Mouse (Mus musculus) MEL (cell line): ENCODE measurements around the gene Itpr1.

Experiments
- CTCF ChIP-seq, 3 experiments: IDR thresholded peaks in 2 of 3; conservative IDR thresholded peaks in 1 of 3; 2 replicates each; pipeline ENCODE4 v1.5.1; 2011 to 2012; ENCODE audit warnings: low read length in 3 of 3, low read depth in 2 of 3, mild to moderate bottlenecking in 2 of 3, improper control_type of control experiment in 1 of 3, inconsistent platforms in 1 of 3, mixed read lengths in 1 of 3, moderate library complexity in 1 of 3; ENCODE audit not compliant: control insufficient read depth in 1 of 3, insufficient read depth in 1 of 3, poor library complexity in 1 of 3, severe bottlenecking in 1 of 3
- EP300 ChIP-seq, 2 experiments: IDR thresholded peaks; 2 replicates each; pipeline ENCODE4 v1.6.1; 2011; ENCODE audit warnings: improper control_type of control experiment in 2 of 2, low read length in 2 of 2, low read depth in 1 of 2, mild to moderate bottlenecking in 1 of 2
- GATA1 ChIP-seq: IDR thresholded peaks from 2 replicates; pipeline ENCODE4 v1.6.1; 2011; ENCODE audit warnings: low read depth, low read length, improper control_type of control experiment
- NRF1 ChIP-seq: IDR thresholded peaks from 2 replicates; pipeline ENCODE4 v1.6.1; 2014; ENCODE audit warnings: low read depth, mild to moderate bottlenecking, inconsistent platforms, low read length, improper control_type of control experiment, moderate library complexity; ENCODE audit not compliant: poor library complexity, insufficient read depth, severe bottlenecking
- POLR2A ChIP-seq, 2 experiments: IDR thresholded peaks; 2 replicates each; pipeline ENCODE4 v1.6.1; 2011 to 2012; ENCODE audit warnings: low read length in 2 of 2, mild to moderate bottlenecking in 2 of 2, control low read depth in 1 of 2, improper control_type of control experiment in 1 of 2, low read depth in 1 of 2, moderate library complexity in 1 of 2; ENCODE audit not compliant: control insufficient read depth in 1 of 2, insufficient read depth in 1 of 2, poor library complexity in 1 of 2
- POLR2AphosphoS2 ChIP-seq: IDR thresholded peaks from 2 replicates; pipeline ENCODE4 v1.6.1; 2011; ENCODE audit warnings: low read length, improper control_type of control experiment
- SIN3A ChIP-seq: IDR thresholded peaks from 2 replicates; pipeline ENCODE4 v1.6.1; 2012; ENCODE audit warnings: low read length, improper control_type of control experiment, inconsistent platforms
- SMC3 ChIP-seq: IDR thresholded peaks from 2 replicates; pipeline ENCODE4 v1.6.1; 2011; ENCODE audit warnings: low read depth, low read length, improper control_type of control experiment
- UBTF ChIP-seq: IDR thresholded peaks from 2 replicates; pipeline ENCODE4 v1.6.1; 2012; ENCODE audit warnings: low read depth, mild to moderate bottlenecking, inconsistent platforms, low read length, improper control_type of control experiment, moderate library complexity, borderline replicate concordance; ENCODE audit not compliant: insufficient read depth
- USF1 ChIP-seq: IDR thresholded peaks from 2 replicates; pipeline ENCODE4 v1.6.1; 2014; ENCODE audit warnings: low read depth, mild to moderate bottlenecking, inconsistent platforms, low read length, improper control_type of control experiment, moderate library complexity
- ZKSCAN1 ChIP-seq: IDR thresholded peaks from 2 replicates; pipeline ENCODE4 v1.6.1; 2012; ENCODE audit warnings: low read depth, mild to moderate bottlenecking, inconsistent platforms, low read length, improper control_type of control experiment, moderate library complexity

- TF ChIP-seq SMC3 (no peak), POLR2AphosphoS2 (no peak), GATA1 (no peak), ZKSCAN1 (no peak), UBTF (no peak), SIN3A (no peak; the same call in none of the 2 replicates), POLR2A (IDR thresholded peaks at IDR 0.05; ENCODE audit: control insufficient read depth in 1 of 2, insufficient read depth in 1 of 2, low read depth in 1 of 2, low read length in 2 of 2, poor library complexity in 1 of 2) (0 out of 4 replicates have a peak, but pooled peaks of 1 of the 2 experiments have one; percentile 19), CTCF (IDR thresholded peaks at IDR 0.05 in 2 of 3, conservative IDR thresholded peaks at IDR 0.05 in 1 of 3; ENCODE audit: control insufficient read depth in 1 of 3, insufficient read depth in 1 of 3, low read depth in 2 of 3, low read length in 3 of 3, poor library complexity in 1 of 3, severe bottlenecking in 1 of 3) (no peak), NRF1 (no peak), USF1 (no peak; the same call in 1 of the 2 replicates), EP300 (IDR thresholded peaks at IDR 0.05; ENCODE audit: low read depth in 1 of 2, low read length in 2 of 2) (no peak)
Observed at GRCm38 (mm10) chr6:108185685-108186009, 27.2 kb upstream of the Itpr1 start.
